Mouse (Mus musculus) fat pad, adult 2 months (tissue): Measurements from ENCODE around the gene Edil3.

Experiments used
- DNase-seq: peaks from one replicate; pipeline ENCODE4 v3.0.0-alpha.2; 2011; ENCODE audit warnings: low read depth, low spot score; ENCODE audit errors: extremely low read depth

Gene Edil3

GRCm38 (mm10) chr13:88821440-88822331 lies at the start of gene Edil3:
Edil3 (plus strand) TSS chr13:88821472.
- DNase-seq: no peak

DNA sequence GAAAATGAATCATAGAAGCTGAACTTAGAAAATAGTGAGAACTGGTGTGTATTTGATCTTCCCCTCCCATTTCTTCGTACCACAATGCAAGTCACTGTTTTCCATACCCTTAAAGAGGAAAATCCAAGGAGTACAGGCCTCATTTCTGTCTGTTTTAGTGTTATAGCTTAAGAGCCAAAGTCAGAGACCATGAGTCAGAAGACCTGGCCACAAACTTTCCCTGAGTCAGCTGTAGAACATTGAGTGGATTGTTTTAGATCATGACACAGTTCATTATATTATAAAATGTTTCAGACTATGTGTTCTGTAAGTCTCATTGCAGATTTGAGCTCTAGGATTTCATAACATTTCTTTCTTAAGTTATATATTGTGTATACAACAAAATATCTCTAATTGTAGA lies 22.1 kb upstream of the Edil3 start:
- DNase-seq: no peak

GRCm38 (mm10) chr13:88801006-88801405 lies 20.3 kb upstream of the Edil3 start:
- DNase-seq: no peak

GRCm38 (mm10) chr13:88805838-88806237 lies 15.4 kb upstream of the Edil3 start:
- no peak for DNase-seq

DNA sequence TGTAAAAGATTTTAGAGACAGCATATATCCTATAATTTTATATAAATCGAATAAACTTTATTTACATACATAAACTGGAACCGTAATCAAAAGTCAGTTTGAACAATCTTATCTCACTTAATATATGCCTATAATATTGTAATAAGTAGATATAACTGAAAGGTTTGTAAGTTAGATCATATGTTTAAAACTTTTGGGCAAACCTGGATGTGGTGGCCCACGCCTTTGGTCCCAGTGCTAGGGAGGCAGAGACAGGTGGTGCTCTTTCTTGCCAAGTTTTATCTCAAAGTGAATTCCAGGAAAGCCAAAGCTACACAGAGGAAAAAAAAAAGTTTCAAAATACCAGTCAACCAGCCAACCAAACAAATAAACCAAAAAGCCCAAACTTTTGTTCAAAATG lies 15.0 kb upstream of the Edil3 start:
- DNase-seq: no peak

DNA sequence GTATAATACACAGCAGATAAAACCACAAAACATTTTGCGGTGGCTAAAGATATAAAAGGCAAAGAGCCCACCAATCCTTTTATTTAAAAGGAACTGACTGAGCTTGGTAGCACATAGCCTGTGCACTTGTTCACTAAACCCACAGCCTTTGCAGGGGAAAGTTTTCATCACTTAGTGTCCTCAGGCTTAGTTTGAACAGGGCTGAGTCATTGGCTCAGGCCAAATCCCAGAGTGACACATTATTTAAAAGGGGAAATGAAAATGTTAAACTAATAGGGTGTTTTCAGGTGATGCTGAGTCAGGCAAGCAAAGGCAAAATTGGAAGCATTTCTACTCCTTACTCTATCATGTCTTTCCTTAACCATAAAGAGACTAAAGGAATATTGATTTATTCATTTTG lies 11.2 kb upstream of the Edil3 start:
- DNase-seq: no peak

DNA sequence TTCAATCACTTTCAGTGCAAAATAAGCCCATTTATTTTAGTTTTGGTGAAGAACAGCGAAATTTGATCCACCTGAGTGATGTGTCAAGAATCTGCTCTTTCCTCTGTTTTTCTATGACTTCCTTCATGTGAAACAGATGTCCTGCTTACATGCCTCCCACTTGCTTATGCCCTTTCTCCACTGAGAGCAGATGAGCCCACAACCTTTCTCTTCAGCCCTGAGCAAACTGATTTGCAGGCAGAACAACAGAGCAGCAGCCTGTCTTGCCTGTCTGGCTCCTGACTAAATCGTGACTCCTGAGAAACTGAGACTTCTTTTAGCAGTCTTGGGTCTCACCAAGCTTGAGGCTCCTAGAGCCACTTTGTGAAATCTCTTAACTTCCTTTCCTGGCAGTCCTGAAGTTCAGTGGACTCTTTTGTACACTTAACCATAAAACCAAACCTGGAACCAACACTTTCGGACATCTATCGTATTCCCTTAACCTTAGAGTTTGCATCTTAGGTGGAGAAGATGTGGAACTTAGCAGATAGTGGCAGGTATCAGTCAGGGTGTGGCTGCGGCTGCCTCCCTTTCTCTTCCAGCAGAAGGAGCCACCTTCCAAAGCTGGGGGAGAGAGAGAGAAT lies 475 bp upstream of the Edil3 start:
- no peak for DNase-seq

- no peak for DNase-seq
Observed at GRCm38 (mm10) chr13:88822332-88822895, 1.1 kb downstream of the Edil3 start.

GRCm38 (mm10) chr13:88822976-88823521 lies 1.8 kb downstream of the Edil3 start:
- no peak for DNase-seq

GRCm38 (mm10) chr13:88823522-88824419 lies 2.5 kb downstream of the Edil3 start:
- DNase-seq: no peak

DNA sequence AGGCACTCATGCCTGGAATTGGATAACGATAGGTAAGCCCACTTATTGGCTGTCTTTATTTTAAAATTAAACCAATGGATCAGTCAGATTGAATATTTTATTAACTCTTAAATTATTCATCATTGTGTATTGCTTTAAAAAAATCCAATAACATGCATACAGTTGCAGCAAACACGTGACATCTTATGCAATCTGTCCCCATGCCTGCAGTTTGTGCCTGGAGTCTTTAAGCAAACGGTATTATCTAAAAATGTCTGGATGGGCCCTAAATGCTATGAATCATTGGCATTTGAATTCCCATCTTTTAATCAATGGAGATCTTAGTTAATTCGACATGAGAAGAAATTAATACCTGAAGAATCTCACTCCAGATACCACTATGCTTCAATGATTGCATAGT lies 3.2 kb downstream of the Edil3 start:
- DNase-seq: no peak

GRCm38 (mm10) chr13:88828362-88828761 lies 7.1 kb downstream of the Edil3 start:
- DNase-seq: no peak

GRCm38 (mm10) chr13:88833732-88834131 lies 12.5 kb downstream of the Edil3 start:
- no peak for DNase-seq

- no peak for DNase-seq
Observed at GRCm38 (mm10) chr13:88849739-88850138, 28.5 kb downstream of the Edil3 start.

GRCm38 (mm10) chr13:88879960-88880359 lies 58.7 kb downstream of the Edil3 start:
- no peak for DNase-seq

- DNase-seq: no peak
Observed at GRCm38 (mm10) chr13:88890728-88891127, 69.5 kb downstream of the Edil3 start.

GRCm38 (mm10) chr13:88900046-88900445 lies 78.8 kb downstream of the Edil3 start:
- DNase-seq: no peak

DNA sequence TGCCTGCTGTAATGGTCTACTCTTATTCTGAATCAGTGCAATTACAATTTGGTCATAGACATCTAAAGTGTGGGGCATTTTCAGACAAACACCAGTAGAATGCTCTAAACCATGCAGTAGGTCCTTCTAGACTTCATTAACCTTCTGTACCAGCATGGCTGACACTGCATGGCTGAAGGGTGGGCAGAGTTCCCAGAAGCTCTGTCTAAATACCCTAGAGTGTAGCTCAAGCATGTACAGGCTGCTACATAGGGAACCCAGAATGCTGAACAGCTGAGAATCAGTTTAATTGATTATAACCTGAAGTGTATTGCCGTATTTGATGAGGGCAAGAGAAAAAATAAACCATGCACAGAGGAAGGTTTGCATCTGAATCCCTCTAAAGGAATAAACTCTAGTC lies 86.1 kb downstream of the Edil3 start:
- no peak for DNase-seq

GRCm38 (mm10) chr13:88908187-88908586 lies 86.9 kb downstream of the Edil3 start:
- no peak for DNase-seq

DNA sequence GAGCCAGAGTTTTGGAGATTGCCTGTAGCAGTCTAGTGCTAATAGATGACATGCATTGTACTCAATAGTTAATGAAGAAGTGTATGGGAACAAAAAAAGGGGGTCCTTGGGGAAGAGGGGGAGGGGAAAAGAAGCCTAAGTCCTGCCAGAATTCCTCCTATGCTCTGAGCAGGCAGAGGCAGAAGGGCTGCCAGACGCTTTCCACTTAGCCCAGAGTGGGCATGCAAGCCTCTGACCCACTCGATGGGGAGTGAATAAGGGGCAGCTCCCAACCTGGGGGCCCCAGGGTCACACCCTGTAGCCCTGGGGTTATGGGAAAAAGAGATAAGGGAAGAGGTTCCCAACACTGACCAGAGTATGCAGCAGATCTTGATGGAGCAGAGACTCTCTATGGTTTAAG lies 95.2 kb downstream of the Edil3 start:
- DNase-seq: no peak

- DNase-seq: no peak
Observed at GRCm38 (mm10) chr13:88929626-88930025, 108.4 kb downstream of the Edil3 start.
